Mouse (Mus musculus) lung, embryonic 16.5 days (tissue): ENCODE data around the gene Psmg3. TPM values are rescaled to one million over a fixed set of nuclear protein-coding genes. Genes with fewer than 3 reads are reported as not detected.

Experiments used
- ATAC-seq: fragments of 200-750 bp; cut with Nextera tagmentation; 2 replicates; pipeline ENCODE4 v1.8.0; 2017; ENCODE audit warnings: low read depth, mild to moderate bottlenecking, moderate library complexity
- H3K27ac ChIP-seq: fragments of 300-500 bp; sonication (generic); 2 replicates; pipeline ENCODE4 v1.5.1; 2014; ENCODE audit warnings: mild to moderate bottlenecking, control low read depth, low read length
- H3K27me3 ChIP-seq: fragments of 300-500 bp; sonication (generic); 2 replicates; pipeline ENCODE4 v1.6.1; 2014; ENCODE audit warnings: low read depth, low read length, mixed read lengths; ENCODE audit not compliant: control insufficient read depth, insufficient read depth
- H3K36me3 ChIP-seq: fragments of 300-500 bp; sonication (generic); 2 replicates; pipeline ENCODE4 v1.6.1; 2014; ENCODE audit warnings: low read length; ENCODE audit not compliant: control insufficient read depth, insufficient read depth
- H3K4me1 ChIP-seq: fragments of 300-500 bp; sonication (generic); replicated peaks from 2 replicates; pipeline ENCODE4 v1.6.1; 2014; ENCODE audit warnings: low read length, mixed read lengths; ENCODE audit not compliant: control insufficient read depth, insufficient read depth
- H3K4me2 ChIP-seq: fragments of 300-500 bp; sonication (generic); 2 replicates; pipeline ENCODE4 v1.6.1; 2014; ENCODE audit warnings: low read depth, low read length, control low read depth
- H3K4me3 ChIP-seq: fragments of 300-500 bp; sonication (generic); 2 replicates; pipeline ENCODE4 v1.5.1; 2014; ENCODE audit warnings: mild to moderate bottlenecking, low read length, control low read depth
- H3K9ac ChIP-seq: fragments of 300-500 bp; sonication (generic); 2 replicates; pipeline ENCODE4 v1.6.1; 2014; ENCODE audit warnings: low read length, control low read depth
- H3K9me3 ChIP-seq: fragments of 300-500 bp; sonication (generic); 2 replicates; pipeline ENCODE4 v1.6.1; 2016; ENCODE audit warnings: low read length; ENCODE audit not compliant: control insufficient read depth
- whole genome bisulfite sequencing: fragments of 180-500 bp; shearing (Covaris S2); extraction: QIAGEN DNeasy Blood & Tissue Kit; methylation state at CpG from one replicate; pipeline ENCODE4 v1.1.7; 2014; 5-methylcytosine and 5-hydroxymethylcytosine counted together
- polyA plus RNA-seq: library from polyadenylated mRNA; unstranded; fragments of >200 nt; fragmentation: Nextera tagmentation; extraction: Ambion mirVana; gene quantifications from 2 replicates; pipeline ENCODE4 v1.2.1, GENCODE M21; 2015

Psmg3 gene
- polyA plus RNA-seq, 1 experiment from 2014 or later, result 69.5 TPM

GRCm38 (mm10) chr5:139809397-139809796 lies 17.3 kb downstream of the Psmg3 start:
- Histone ChIP-seq H3K4me1 (peaks cover under 1% of the 10 kb centered on the region), H3K27me3 (peaks cover 10% of the 10 kb centered on the region), H3K4me3 (no peak overlapping the region), H3K9me3 (no peaks in the 10 kb centered on the region), H3K36me3 (peaks cover 3% of the 10 kb centered on the region; the same call in 1 of the 2 replicates), H3K9ac (no peak overlapping the region), H3K4me2 (no peak overlapping the region), H3K27ac (no peak overlapping the region)
- no peak for ATAC-seq
- 59% methylated on average over 4 of the region's 4 CpGs for WGBS

GRCm38 (mm10) chr5:139805924-139806323 lies 20.8 kb downstream of the Psmg3 start:
- 89% methylated on average over 8 of the region's 8 CpGs for WGBS
- no peak for ATAC-seq

GRCm38 (mm10) chr5:139804573-139805111 lies 22.0 kb downstream of the Psmg3 start:
- H3K27ac ChIP-seq, result peak overlapping the region; percentile 65
- H3K9me3 ChIP-seq, result no peaks in the 10 kb centered on the region
- H3K4me3 ChIP-seq, result no peak overlapping the region
- H3K27me3 ChIP-seq, result no peaks in the 10 kb centered on the region
- H3K9ac ChIP-seq, result no peak overlapping the region
- no peak for ATAC-seq
- peaks cover 11% of the 10 kb centered on the region for H3K4me1 ChIP-seq
- H3K4me2 ChIP-seq, result no peak overlapping the region
- H3K36me3 ChIP-seq, result peaks cover 18% of the 10 kb centered on the region
- WGBS, result 80% methylated on average over 11 of the region's 11 CpGs

More at GRCm38 (mm10) chr5:139805924-139806323, 20.8 kb downstream of the Psmg3 start:
- Histone ChIP-seq H3K27me3 (no peaks in the 10 kb centered on the region), H3K4me2 (no peak overlapping the region), H3K36me3 (peaks cover 8% of the 10 kb centered on the region), H3K9ac (no peak overlapping the region), H3K4me1 (peaks cover 11% of the 10 kb centered on the region), H3K9me3 (no peaks in the 10 kb centered on the region), H3K4me3 (no peak overlapping the region), H3K27ac (no peak overlapping the region)

- Histone ChIP-seq H3K4me2 (peak overlapping the region; percentile 21; the same call in 1 of the 2 replicates), H3K4me1 (peaks cover 11% of the 10 kb centered on the region), H3K9me3 (no peaks in the 10 kb centered on the region), H3K4me3 (no peak overlapping the region), H3K36me3 (peaks cover 16% of the 10 kb centered on the region), H3K27me3 (no peaks in the 10 kb centered on the region), H3K9ac (peak overlapping the region; percentile 31; the same call in 1 of the 2 replicates), H3K27ac (peak overlapping the region; percentile 65)
- ATAC-seq, result peak; percentile 64
- WGBS, result 12% methylated on average over 6 of the region's 6 CpGs
Measured at GRCm38 (mm10) chr5:139804107-139804551, 22.6 kb downstream of the Psmg3 start.

- Histone ChIP-seq H3K9ac (peak overlapping the region; percentile 31; the same call in 1 of the 2 replicates), H3K9me3 (no peaks in the 10 kb centered on the region), H3K4me3 (no peak overlapping the region), H3K27ac (peak overlapping the region; percentile 65), H3K36me3 (peaks cover 15% of the 10 kb centered on the region), H3K4me2 (peak overlapping the region; percentile 21; the same call in 1 of the 2 replicates), H3K4me1 (peaks cover 12% of the 10 kb centered on the region), H3K27me3 (no peaks in the 10 kb centered on the region)
- ATAC-seq, result peak; percentile 84
- 9% methylated on average over 12 of the region's 12 CpGs for WGBS
Measured at GRCm38 (mm10) chr5:139803601-139804102, 23.0 kb downstream of the Psmg3 start.

GRCm38 (mm10) chr5:139803165-139803564 lies 23.5 kb downstream of the Psmg3 start:
- no peak overlapping the region for H3K4me2 ChIP-seq
- no peaks in the 10 kb centered on the region for H3K9me3 ChIP-seq
- ATAC-seq, result no peak
- H3K4me3 ChIP-seq, result no peak overlapping the region
- H3K27ac ChIP-seq, result peak overlapping the region; percentile 60
- 69% methylated on average over 8 of the region's 8 CpGs for WGBS
- peaks cover 15% of the 10 kb centered on the region for H3K36me3 ChIP-seq
- H3K9ac ChIP-seq, result no peak overlapping the region
- no peaks in the 10 kb centered on the region for H3K27me3 ChIP-seq
- H3K4me1 ChIP-seq, result peaks cover 17% of the 10 kb centered on the region

GRCm38 (mm10) chr5:139801880-139802279 lies 24.8 kb downstream of the Psmg3 start:
- no peak overlapping the region for H3K4me3 ChIP-seq
- H3K4me1 ChIP-seq, result peaks cover 29% of the 10 kb centered on the region
- no peak overlapping the region for H3K4me2 ChIP-seq
- no peaks in the 10 kb centered on the region for H3K27me3 ChIP-seq
- peaks cover 15% of the 10 kb centered on the region for H3K36me3 ChIP-seq
- 91% methylated on average over 10 of the region's 10 CpGs for WGBS
- no peak for ATAC-seq
- no peaks in the 10 kb centered on the region for H3K9me3 ChIP-seq
- H3K27ac ChIP-seq, result no peak overlapping the region
- no peak overlapping the region for H3K9ac ChIP-seq

GRCm38 (mm10) chr5:139801231-139801630 lies 25.5 kb downstream of the Psmg3 start:
- Histone ChIP-seq H3K4me3 (no peak overlapping the region), H3K4me1 (peaks cover 36% of the 10 kb centered on the region), H3K27me3 (no peaks in the 10 kb centered on the region), H3K9ac (no peak overlapping the region), H3K9me3 (no peaks in the 10 kb centered on the region), H3K36me3 (peaks cover 15% of the 10 kb centered on the region), H3K27ac (no peak overlapping the region), H3K4me2 (no peak overlapping the region)
- no peak for ATAC-seq
- WGBS, result 86% methylated on average over 8 of the region's 8 CpGs

- Histone ChIP-seq H3K4me1 (peaks cover 41% of the 10 kb centered on the region), H3K27me3 (no peaks in the 10 kb centered on the region), H3K27ac (no peak overlapping the region), H3K4me3 (no peak overlapping the region), H3K9me3 (no peaks in the 10 kb centered on the region), H3K36me3 (peaks cover 15% of the 10 kb centered on the region), H3K4me2 (no peak overlapping the region), H3K9ac (no peak overlapping the region)
- no peak for ATAC-seq
- WGBS, result 87% methylated on average over 33 of the region's 33 CpGs
Measured at GRCm38 (mm10) chr5:139799801-139800590, 26.7 kb downstream of the Psmg3 start.
